Mouse (Mus musculus) bone marrow macrophage, adult 2 months (primary cell): ENCODE results near the gene Gzf1.

Experiments
- CTCF ChIP-seq: IDR thresholded peaks from 2 replicates; pipeline ENCODE4 v1.5.1; 2012; ENCODE audit warnings: low read depth, mild to moderate bottlenecking, low read length, moderate library complexity
- POLR2A ChIP-seq: IDR thresholded peaks from 2 replicates; pipeline ENCODE4 v1.6.1; 2012; ENCODE audit warnings: mild to moderate bottlenecking, low read depth, low read length, borderline replicate concordance

DNA sequence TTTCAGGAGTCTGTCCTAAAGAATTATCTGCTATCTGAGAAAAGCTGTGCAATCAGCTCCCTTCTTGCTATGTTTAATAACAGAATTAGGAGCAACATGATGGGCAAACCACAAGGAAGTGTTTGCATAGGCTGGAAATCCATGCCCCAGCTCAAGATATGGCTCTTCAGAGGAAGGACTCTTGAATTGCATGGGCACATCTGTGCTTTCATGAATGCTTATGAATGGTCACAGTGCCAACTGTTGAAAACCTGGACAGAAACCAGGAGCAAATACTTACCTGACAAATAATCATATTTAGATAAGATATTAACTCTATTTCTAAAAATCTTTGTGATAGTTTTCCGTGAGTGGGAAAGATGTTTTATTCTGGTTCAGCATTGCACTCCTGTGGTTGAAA is 6.0 kb downstream of the Gzf1 start:
- TF ChIP-seq CTCF: no peak
- TF ChIP-seq POLR2A: no peak
